Mouse (Mus musculus) myocyte (in vitro differentiated cells): ENCODE measurements around the gene Kxd1. TPM values are rescaled to one million over a fixed set of nuclear protein-coding genes. Genes with fewer than 3 reads are reported as not detected.
A peak's percentile ranks its signal among the peaks of the same experiment; 100 is the strongest.

Experiments
- H3K27me3 ChIP-seq: one replicate; pipeline ENCODE4 v1.6.1; 2011; ENCODE audit not compliant: control insufficient read depth, insufficient read depth, insufficient read length
- H3K36me3 ChIP-seq: one replicate; pipeline ENCODE4 v1.6.1; 2011; ENCODE audit not compliant: control insufficient read depth, insufficient read depth
- H3K4me2 ChIP-seq: one replicate; pipeline ENCODE4 v1.6.1; 2011; ENCODE audit warnings: low read depth, control low read depth
- H3K4me3 ChIP-seq: one replicate; pipeline ENCODE4 v1.5.1; 2011; ENCODE audit warnings: mild to moderate bottlenecking, control low read depth, moderate library complexity
- H3K79me2 ChIP-seq: one replicate; pipeline ENCODE4 v1.6.1; 2011; ENCODE audit not compliant: control insufficient read depth, insufficient read depth
- H3ac ChIP-seq: one replicate; pipeline ENCODE4 v1.6.1; 2011; ENCODE audit not compliant: control insufficient read depth, insufficient read length
- CEBPB ChIP-seq: IDR thresholded peaks from 2 replicates; pipeline ENCODE4 v1.6.1; 2011; ENCODE audit warnings: mild to moderate bottlenecking, moderate library complexity; ENCODE audit not compliant: poor library complexity, insufficient read depth, severe bottlenecking
- MAX ChIP-seq: IDR thresholded peaks from one replicate; pipeline ENCODE4 v1.6.1; 2011; ENCODE audit warnings: low read depth, mild to moderate bottlenecking, control low read depth
- MYOD1 ChIP-seq, 3 experiments: IDR thresholded peaks; one replicate each; pipeline ENCODE4 v1.6.1; 2011; ENCODE audit warnings: control low read depth in 2 of 3, low read depth in 2 of 3, mild to moderate bottlenecking in 2 of 3, moderate library complexity in 1 of 3; ENCODE audit not compliant: insufficient read length in 2 of 3, control insufficient read depth in 1 of 3
- MYOG ChIP-seq, 3 experiments: IDR thresholded peaks; one replicate each; pipeline ENCODE4 v1.6.1; 2011; ENCODE audit warnings: control low read depth in 2 of 3, low read depth in 2 of 3, mild to moderate bottlenecking in 2 of 3; ENCODE audit not compliant: insufficient read length in 2 of 3, control insufficient read depth in 1 of 3, insufficient read depth in 1 of 3
- POLR2A ChIP-seq: IDR thresholded peaks from one replicate; pipeline ENCODE4 v1.6.1; 2011; ENCODE audit warnings: low read depth, mild to moderate bottlenecking, control low read depth, moderate library complexity; ENCODE audit not compliant: insufficient read length
- POLR2AphosphoS2 ChIP-seq: IDR thresholded peaks from one replicate; pipeline ENCODE4 v1.6.1; 2011; ENCODE audit warnings: low read depth, control low read depth; ENCODE audit not compliant: insufficient read length
- REST ChIP-seq: IDR thresholded peaks from one replicate; pipeline ENCODE4 v1.6.1; 2011; ENCODE audit warnings: mild to moderate bottlenecking, control low read depth, moderate library complexity; ENCODE audit not compliant: insufficient read depth, insufficient read length
- SRF ChIP-seq: IDR thresholded peaks from one replicate; pipeline ENCODE4 v1.6.1; 2011; ENCODE audit warnings: low read depth; ENCODE audit not compliant: control insufficient read depth, insufficient read length
- TCF12 ChIP-seq: IDR thresholded peaks from one replicate; pipeline ENCODE4 v1.6.1; 2011; ENCODE audit warnings: mild to moderate bottlenecking, control low read depth; ENCODE audit not compliant: poor library complexity, insufficient read depth, severe bottlenecking
- TCF3 ChIP-seq: IDR thresholded peaks from one replicate; pipeline ENCODE4 v1.6.1; 2011; ENCODE audit warnings: low read depth, control low read depth; ENCODE audit not compliant: insufficient read length
- USF1 ChIP-seq: IDR thresholded peaks from one replicate; pipeline ENCODE4 v1.6.1; 2011; ENCODE audit warnings: low read depth, mild to moderate bottlenecking, control low read depth, moderate library complexity
- polyA plus RNA-seq: library from polyadenylated mRNA; unstranded; fragments of >200 nt; fragmentation: generic; extraction: Trizol; gene quantifications from one replicate; pipeline ENCODE4 v1.2.1, GENCODE M21; 2012; ENCODE audit warnings: missing spikeins

Gene Kxd1
- polyA plus RNA-seq, 1 experiment: 73.8 TPM

GRCm38 (mm10) chr8:70503062-70503750 lies 24.6 kb downstream of the Kxd1 start:
- TF ChIP-seq POLR2A (peak; percentile 16), USF1 (no peak)
- Histone ChIP-seq H3K27me3 (no peaks in the 10 kb centered on the region), H3K79me2 (peaks cover 7% of the 10 kb centered on the region), H3ac (no peak overlapping the region), H3K4me3 (no peak overlapping the region), H3K36me3 (peaks cover 8% of the 10 kb centered on the region), H3K4me2 (peak overlapping the region; percentile 95)

GRCm38 (mm10) chr8:70502540-70502939 lies 25.2 kb downstream of the Kxd1 start:
- peaks cover 7% of the 10 kb centered on the region for H3K79me2 ChIP-seq
- no peak overlapping the region for H3ac ChIP-seq
- peaks cover under 1% of the 10 kb centered on the region for H3K36me3 ChIP-seq
- H3K27me3 ChIP-seq: no peaks in the 10 kb centered on the region
- H3K4me3 ChIP-seq: no peak overlapping the region
- peak overlapping the region; percentile 48 for H3K4me2 ChIP-seq
- TF ChIP-seq SRF (no peak), MYOD1 (IDR thresholded peaks at IDR 0.05; ENCODE audit: control insufficient read depth in 1 of 3, insufficient read length in 2 of 3, low read depth in 2 of 3) (no peak), CEBPB (no peak), POLR2A (no peak), TCF12 (no peak), MYOG (IDR thresholded peaks at IDR 0.05; ENCODE audit: control insufficient read depth in 1 of 3, insufficient read depth in 1 of 3, insufficient read length in 2 of 3, low read depth in 2 of 3) (no peak), MAX (no peak)

- TF ChIP-seq POLR2A (no peak), TCF3 (no peak), POLR2AphosphoS2 (peak; percentile 7), MAX (no peak), MYOD1 (IDR thresholded peaks at IDR 0.05; ENCODE audit: control insufficient read depth in 1 of 3, insufficient read length in 2 of 3, low read depth in 2 of 3) (peak in 1 of 3 experiments; percentile 43), MYOG (IDR thresholded peaks at IDR 0.05; ENCODE audit: control insufficient read depth in 1 of 3, insufficient read depth in 1 of 3, insufficient read length in 2 of 3, low read depth in 2 of 3) (peak in 1 of 3 experiments; percentile 50)
- Histone ChIP-seq H3K4me2 (no peak overlapping the region), H3K79me2 (peaks cover 7% of the 10 kb centered on the region), H3K27me3 (no peaks in the 10 kb centered on the region), H3ac (no peak overlapping the region), H3K4me3 (no peak overlapping the region), H3K36me3 (no peaks in the 10 kb centered on the region)
Observed at GRCm38 (mm10) chr8:70501820-70502529, 25.8 kb downstream of the Kxd1 start.

GRCm38 (mm10) chr8:70500386-70501301 lies 27.1 kb downstream of the Kxd1 start:
- Histone ChIP-seq H3K4me2 (no peak overlapping the region), H3K4me3 (no peak overlapping the region), H3ac (no peak overlapping the region), H3K79me2 (peaks cover 6% of the 10 kb centered on the region), H3K27me3 (no peaks in the 10 kb centered on the region), H3K36me3 (no peaks in the 10 kb centered on the region)
- TF ChIP-seq TCF12: no peak
- TF ChIP-seq POLR2AphosphoS2: no peak
- TF ChIP-seq USF1: no peak
- TF ChIP-seq MYOG (IDR thresholded peaks at IDR 0.05; ENCODE audit: control insufficient read depth in 1 of 3, insufficient read depth in 1 of 3, insufficient read length in 2 of 3, low read depth in 2 of 3): no peak
- no peak for TF ChIP-seq MAX

- no peak overlapping the region for H3K4me3 ChIP-seq
- peak overlapping the region; percentile 79 for H3K4me2 ChIP-seq
Observed at GRCm38 (mm10) chr8:70495771-70496062, 32.0 kb downstream of the Kxd1 start.

More at GRCm38 (mm10) chr8:70495771-70496062, 32.0 kb downstream of the Kxd1 start:
- Histone ChIP-seq H3ac (no peak overlapping the region), H3K79me2 (peaks cover 13% of the 10 kb centered on the region), H3K36me3 (no peaks in the 10 kb centered on the region), H3K27me3 (no peaks in the 10 kb centered on the region)
- TF ChIP-seq TCF3: no peak
- no peak for TF ChIP-seq MAX
- no peak for TF ChIP-seq REST
- TF ChIP-seq POLR2A: no peak
- TF ChIP-seq POLR2AphosphoS2: no peak
- no peak for TF ChIP-seq TCF12
- no peak for TF ChIP-seq MYOD1 (IDR thresholded peaks at IDR 0.05; ENCODE audit: control insufficient read depth in 1 of 3, insufficient read length in 2 of 3, low read depth in 2 of 3)
- TF ChIP-seq MYOG (IDR thresholded peaks at IDR 0.05; ENCODE audit: control insufficient read depth in 1 of 3, insufficient read depth in 1 of 3, insufficient read length in 2 of 3, low read depth in 2 of 3): no peak
- TF ChIP-seq USF1: no peak
